Mouse (Mus musculus) brain, embryonic 14.5 days (tissue): ENCODE results near the gene Mprip. TPM values are rescaled to one million over a fixed set of nuclear protein-coding genes. Genes with fewer than 3 reads are reported as not detected.

Experiments
- DNase-seq: peaks from one replicate; pipeline ENCODE4 v3.0.0-alpha.2; 2011; ENCODE audit warnings: low read depth
- CTCF ChIP-seq: fragments of 200-500 bp; IDR thresholded peaks from 2 replicates; pipeline ENCODE4 v1.5.1; 2012; ENCODE audit warnings: inconsistent platforms, mild to moderate bottlenecking, moderate library complexity, borderline replicate concordance; ENCODE audit not compliant: insufficient read depth, insufficient read length; ENCODE audit errors: extremely low read depth
- POLR2A ChIP-seq: fragments of 200-500 bp; IDR thresholded peaks from 2 replicates; pipeline ENCODE4 v1.6.1; 2012; ENCODE audit warnings: mild to moderate bottlenecking, inconsistent platforms, borderline replicate concordance; ENCODE audit not compliant: poor library complexity, insufficient read depth, insufficient read length, severe bottlenecking; ENCODE audit errors: extremely low read depth
- polyA plus RNA-seq: library from polyadenylated mRNA; depleted of rRNA; stranded (reverse); fragments of >200 nt; gene quantifications from 2 replicates; pipeline ENCODE4 v1.2.3, GENCODE M21; 2012

The Mprip gene
- polyA plus RNA-seq, 1 experiment = 146 TPM

GRCm38 (mm10) chr11:59793390-59793789 is 132.3 kb downstream of the Mprip start:
- TF ChIP-seq POLR2A (no peak), CTCF (no peak)
- no peak for DNase-seq

- no peak for DNase-seq
- TF ChIP-seq POLR2A (no peak), CTCF (no peak)
Observed at GRCm38 (mm10) chr11:59800412-59800811, 139.3 kb downstream of the Mprip start.

- TF ChIP-seq POLR2A = no peak
- no peak for TF ChIP-seq CTCF
- DNase-seq = no peak
Observed at GRCm38 (mm10) chr11:59801881-59802280, 140.8 kb downstream of the Mprip start.

- TF ChIP-seq POLR2A (no peak), CTCF (no peak)
- DNase-seq = no peak
Observed at GRCm38 (mm10) chr11:59803516-59803915, 142.4 kb downstream of the Mprip start.

GRCm38 (mm10) chr11:59804409-59805110 is 143.5 kb downstream of the Mprip start:
- TF ChIP-seq POLR2A (no peak), CTCF (no peak)
- DNase-seq = no peak

- no peak for DNase-seq
- TF ChIP-seq CTCF = no peak
- no peak for TF ChIP-seq POLR2A
Observed at GRCm38 (mm10) chr11:59805256-59805655, 144.2 kb downstream of the Mprip start.

GRCm38 (mm10) chr11:59805656-59806055 is 144.6 kb downstream of the Mprip start:
- no peak for TF ChIP-seq CTCF
- no peak for TF ChIP-seq POLR2A
- no peak for DNase-seq

- peak; percentile 8; the same call in 1 of the 2 replicates for TF ChIP-seq CTCF
- no peak for TF ChIP-seq POLR2A
- peak; percentile 19 for DNase-seq
Observed at GRCm38 (mm10) chr11:59808170-59808960, 147.3 kb downstream of the Mprip start.

- peak; percentile 32 for DNase-seq
- TF ChIP-seq POLR2A = no peak
- no peak for TF ChIP-seq CTCF
Observed at GRCm38 (mm10) chr11:59809071-59809669, 148.1 kb downstream of the Mprip start.

- DNase-seq = peak; percentile 96
- no peak for TF ChIP-seq CTCF
- TF ChIP-seq POLR2A = peak; percentile 66; the same call in 1 of the 2 replicates
Observed at GRCm38 (mm10) chr11:59809670-59810474, 148.8 kb downstream of the Mprip start, which contains the start of gene Flcn. Gene Flcn (minus strand): TSS chr11:59810016.
